Mouse (Mus musculus): ENCODE results near the gene Lrrc55. TPM values are rescaled to one million over a fixed set of nuclear protein-coding genes. Genes with fewer than 3 reads are reported as not detected.

Lrrc55 gene
- total RNA-seq, 2 experiments from 2014 or later, result not detected

DNA sequence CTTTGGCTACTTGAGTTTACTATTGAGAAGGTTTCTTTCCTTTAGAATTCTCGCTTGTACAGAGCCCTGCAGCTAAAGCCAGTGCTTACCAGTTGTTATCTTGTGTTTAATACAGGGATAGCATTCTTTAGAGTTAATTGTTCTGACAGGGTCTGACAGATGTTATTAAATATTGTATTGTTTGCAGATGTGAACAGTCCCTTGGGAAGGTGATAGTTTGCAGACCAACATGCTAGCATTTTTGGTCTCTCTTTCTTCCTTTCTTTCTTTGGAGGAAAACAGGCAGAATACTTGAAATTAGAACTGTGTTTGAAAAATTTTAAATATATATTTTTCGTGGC, 24.3 kb downstream of the Lrrc55 start:
- ATAC-seq (replicated peaks; ENCODE audit: low FRiP score, low TSS enrichment, poor library complexity, severe bottlenecking), result no peak

DNA sequence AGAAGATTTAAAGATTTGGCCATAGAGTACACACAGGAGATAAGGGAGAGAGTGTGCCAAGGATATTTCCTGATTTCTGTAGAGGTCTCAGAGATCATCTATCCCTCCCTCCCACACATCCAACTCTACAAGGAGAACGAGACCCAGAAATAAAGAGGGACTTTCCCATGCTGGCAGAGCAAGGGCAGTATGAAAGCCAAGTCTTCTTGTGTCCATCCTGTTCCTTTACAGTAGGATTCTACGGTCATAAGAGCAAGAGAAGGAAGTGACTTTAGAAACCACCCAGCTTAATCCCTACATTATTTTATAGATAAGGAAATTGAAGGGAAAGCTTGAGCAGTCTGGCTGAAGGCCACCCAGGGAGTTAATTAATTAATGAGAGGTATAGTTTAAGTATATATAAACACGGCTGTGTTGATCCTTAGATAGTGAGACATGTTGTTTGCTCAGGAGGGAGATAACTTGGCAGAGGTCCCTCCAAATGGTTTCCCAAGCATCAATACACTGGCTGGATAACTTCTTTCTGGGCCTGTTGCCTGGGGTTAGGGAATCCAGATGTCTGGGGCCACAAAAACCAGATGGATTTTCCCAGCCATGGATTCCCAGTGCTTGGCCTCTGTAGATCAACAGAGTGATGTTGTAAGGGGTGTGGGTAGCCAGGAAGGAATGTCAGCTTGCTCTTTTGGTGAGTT, 24.8 kb downstream of the Lrrc55 start:
- ATAC-seq (replicated peaks; ENCODE audit: low FRiP score, low TSS enrichment, poor library complexity, severe bottlenecking), result no peak

DNA sequence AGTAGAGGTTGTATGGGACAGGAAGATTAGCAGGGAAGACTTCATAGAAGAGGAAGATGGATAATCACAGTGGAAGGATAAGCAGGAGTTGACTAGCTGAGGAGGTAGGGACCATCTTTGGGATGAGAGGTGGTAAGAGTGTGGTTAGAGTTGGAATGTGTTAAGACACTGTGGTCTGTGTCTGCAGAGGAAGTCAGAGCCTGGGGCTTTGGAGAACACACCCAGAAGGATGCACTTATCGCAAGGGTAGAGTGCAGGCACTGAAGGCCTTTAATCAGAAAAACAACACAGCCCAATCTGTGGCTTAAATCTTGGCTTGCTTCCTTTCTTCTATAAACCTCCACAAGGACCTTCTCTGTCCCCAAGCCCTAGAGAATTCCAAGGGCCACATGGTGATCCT, 28.7 kb downstream of the Lrrc55 start:
- no peak for ATAC-seq (replicated peaks; ENCODE audit: low FRiP score, low TSS enrichment, poor library complexity, severe bottlenecking)

DNA sequence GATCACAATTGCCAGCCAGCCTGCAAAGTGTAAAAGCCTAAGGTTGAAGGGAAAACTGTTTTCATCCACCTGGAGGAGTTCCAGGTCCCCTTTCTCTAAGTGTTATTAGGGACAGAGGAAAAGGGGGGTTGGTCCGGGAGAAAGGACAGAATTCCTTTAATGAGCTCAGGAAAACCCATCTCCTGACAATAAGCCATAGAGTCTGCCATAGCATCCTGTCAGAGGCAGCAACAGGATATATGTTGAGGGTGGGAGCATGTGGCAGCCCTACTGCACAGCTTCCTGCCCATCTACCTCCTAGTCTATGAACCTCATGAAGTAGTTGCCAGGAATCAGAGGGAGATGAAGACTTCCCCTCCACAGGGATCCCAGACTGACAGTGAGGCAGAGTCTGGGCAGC, 29.4 kb downstream of the Lrrc55 start:
- no peak for ATAC-seq (replicated peaks; ENCODE audit: low FRiP score, low TSS enrichment, poor library complexity, severe bottlenecking)

DNA sequence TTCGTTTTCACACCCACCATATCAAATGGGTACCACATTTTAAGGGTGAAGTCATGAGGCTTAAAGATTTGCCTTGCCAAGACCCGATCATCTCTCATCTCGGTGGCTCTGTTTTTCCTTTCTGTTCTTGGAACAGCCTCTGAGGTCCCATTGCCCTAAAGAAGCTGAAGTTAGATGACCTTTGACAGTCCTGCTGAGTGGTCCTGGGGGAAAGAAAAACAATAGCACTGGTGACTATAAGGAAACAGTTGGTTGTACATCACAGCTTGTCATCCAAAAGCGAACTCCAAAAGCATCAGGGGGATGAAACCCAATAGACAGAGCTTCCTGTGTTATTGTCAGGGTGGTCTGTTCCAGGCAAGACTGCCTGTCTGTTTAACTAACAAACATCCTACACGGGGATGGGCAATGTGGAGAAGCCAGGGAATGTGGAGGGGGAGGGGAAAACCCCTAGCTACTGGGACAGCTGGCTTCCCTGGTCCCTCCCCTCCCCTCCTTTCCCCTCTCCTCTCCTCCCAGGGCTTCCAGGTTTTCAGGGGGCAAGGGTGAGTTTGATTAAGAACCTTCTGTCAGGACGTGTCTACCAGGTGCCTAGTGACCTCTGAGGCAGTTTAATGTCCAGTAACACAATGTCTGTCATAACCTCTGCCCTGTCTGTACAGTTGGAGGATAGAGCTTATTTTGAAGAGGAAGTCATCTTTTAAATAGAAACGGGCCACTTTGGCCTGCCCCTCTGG, 33.5 kb downstream of the Lrrc55 start:
- ATAC-seq (replicated peaks; ENCODE audit: low FRiP score, low TSS enrichment, poor library complexity, severe bottlenecking), result no peak

DNA sequence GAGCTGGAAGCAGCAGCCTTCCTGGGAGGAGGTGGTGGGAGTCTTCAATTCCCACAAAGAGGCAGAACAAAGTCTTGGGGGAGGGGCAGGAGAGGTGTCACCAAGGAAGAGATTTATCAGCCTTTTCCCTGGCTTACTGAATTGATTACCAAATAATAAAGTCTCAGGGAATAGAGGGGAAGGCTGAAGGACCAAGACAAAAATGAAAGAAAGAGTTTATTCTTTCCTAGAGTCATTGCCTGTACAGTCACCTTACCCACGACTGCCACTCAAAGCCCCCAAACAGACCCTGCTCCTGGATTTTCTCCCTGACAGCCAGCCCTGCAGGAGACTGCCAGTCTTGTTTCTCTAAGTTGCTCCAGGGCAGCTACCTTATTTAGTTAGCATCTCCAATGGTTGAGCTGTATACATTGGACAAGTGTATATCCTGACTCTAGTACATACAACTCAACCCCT, 35.3 kb downstream of the Lrrc55 start:
- no peak for ATAC-seq (replicated peaks; ENCODE audit: low FRiP score, low TSS enrichment, poor library complexity, severe bottlenecking)

DNA sequence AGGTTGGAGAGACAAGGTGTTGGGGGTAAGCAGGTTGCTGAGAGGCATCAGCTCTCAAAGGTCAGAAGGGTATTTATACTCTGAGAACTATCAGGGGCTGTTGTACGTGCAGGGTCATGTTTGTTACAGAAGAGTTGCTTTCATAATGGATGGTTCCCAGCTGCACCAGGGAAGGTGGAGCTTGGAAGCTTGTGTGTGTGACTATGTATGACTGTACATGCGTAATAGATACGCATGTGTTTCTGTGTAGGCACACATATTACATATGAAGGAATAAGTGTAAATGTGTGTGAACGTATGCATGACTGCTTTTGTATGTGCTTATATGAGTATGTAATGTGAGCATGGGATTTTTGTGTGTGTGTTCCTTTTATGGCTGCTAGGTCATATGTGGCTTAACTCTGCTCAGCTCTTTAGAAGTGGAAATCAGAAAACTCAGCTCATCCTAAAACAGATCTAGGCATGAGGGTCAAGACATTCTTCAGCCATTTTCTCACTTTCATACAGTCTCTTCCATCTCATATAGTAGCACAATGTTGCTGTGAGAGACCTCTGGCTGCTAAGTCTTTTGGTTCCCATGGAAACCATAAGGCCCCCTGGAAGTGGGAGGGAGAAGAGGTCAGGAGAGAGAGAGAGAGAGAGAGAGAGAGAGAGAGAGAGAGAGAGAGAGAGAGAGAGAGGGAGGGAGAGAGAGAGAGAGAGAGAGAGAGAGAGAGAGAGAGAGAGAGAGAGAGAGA, 35.9 kb downstream of the Lrrc55 start:
- ATAC-seq (replicated peaks; ENCODE audit: low FRiP score, low TSS enrichment, poor library complexity, severe bottlenecking), result no peak

DNA sequence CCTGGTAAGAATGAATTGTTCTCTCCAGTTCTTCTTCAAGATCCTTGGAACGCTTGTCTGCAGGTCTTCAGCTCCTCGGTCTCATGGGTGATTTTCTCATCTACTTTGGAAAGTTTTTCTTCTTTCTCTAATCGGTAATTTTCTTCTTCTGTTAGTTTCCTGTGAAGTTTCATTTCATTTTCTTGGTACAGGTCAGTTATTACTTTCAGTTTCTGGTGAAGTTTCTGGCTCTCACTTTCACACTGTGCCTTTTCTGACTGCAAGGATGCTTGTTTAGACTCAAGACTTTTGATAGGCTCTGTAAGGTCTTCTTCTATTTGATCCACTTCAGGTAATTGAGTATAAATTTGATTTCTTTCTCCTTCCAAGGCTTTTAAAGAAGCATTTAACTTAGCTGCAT, 39.6 kb downstream of the Lrrc55 start:
- no peak for ATAC-seq (replicated peaks; ENCODE audit: low FRiP score, low TSS enrichment, poor library complexity, severe bottlenecking)

DNA sequence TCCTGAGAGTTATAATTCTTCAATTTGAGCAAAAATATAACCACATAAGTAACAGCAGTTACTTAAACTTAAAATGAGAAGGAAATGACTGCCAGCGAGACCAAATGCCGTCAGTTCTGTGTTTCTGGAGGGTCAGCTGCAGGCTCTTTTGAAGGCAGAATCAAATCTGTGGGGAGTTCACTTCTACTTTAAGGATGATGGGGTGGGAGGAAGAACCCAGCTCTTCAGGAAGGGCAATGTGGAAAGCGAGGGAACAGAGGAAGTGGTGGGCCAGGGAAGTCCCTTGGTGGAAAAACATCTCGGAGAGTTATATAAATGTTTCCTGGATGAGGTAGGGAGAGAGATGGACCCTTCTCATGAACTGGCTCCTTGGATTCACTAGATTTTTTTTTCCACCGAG, 40.9 kb downstream of the Lrrc55 start:
- no peak for ATAC-seq (replicated peaks; ENCODE audit: low FRiP score, low TSS enrichment, poor library complexity, severe bottlenecking)

DNA sequence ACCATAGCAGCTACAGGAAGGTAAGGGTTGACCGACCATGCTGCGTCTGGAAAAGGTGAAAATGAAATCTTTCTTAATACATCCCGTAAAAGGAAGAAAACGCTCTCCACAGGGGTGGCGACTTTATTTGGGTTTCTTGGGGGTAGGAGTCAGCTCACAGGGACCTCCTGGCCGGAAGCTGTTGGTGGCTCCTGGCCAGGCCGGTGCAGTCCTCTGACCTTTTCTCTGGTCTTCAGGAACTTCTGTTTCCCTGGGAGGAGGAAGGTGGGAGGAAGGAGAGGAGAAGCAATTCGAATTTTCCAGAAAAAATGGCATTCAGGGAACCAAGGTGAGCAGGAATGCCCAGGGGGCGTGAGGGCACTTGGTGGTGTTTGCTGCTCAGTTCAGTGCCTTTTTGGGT, 41.7 kb downstream of the Lrrc55 start:
- ATAC-seq (replicated peaks; ENCODE audit: low FRiP score, low TSS enrichment, poor library complexity, severe bottlenecking), result no peak

DNA sequence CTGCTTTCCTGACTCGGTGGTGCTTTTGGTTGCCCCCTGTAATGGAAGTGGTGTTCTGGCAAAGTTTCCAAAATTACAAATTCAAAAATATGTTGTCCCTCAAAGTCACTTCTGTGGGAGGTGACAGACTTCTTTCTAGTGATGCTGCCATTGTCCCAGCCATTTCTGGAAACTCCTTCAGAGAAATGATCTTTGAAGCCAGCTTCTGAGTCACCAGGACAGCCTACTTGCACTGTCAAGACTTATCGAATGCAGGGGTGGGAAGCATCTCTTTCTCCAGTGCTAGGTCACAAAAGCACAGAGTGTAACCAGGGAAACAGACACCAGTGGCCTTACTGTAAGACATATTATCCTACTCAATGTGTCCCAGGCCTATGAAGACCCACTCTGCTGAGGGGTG, 45.8 kb downstream of the Lrrc55 start:
- ATAC-seq (replicated peaks; ENCODE audit: low FRiP score, low TSS enrichment, poor library complexity, severe bottlenecking), result no peak

DNA sequence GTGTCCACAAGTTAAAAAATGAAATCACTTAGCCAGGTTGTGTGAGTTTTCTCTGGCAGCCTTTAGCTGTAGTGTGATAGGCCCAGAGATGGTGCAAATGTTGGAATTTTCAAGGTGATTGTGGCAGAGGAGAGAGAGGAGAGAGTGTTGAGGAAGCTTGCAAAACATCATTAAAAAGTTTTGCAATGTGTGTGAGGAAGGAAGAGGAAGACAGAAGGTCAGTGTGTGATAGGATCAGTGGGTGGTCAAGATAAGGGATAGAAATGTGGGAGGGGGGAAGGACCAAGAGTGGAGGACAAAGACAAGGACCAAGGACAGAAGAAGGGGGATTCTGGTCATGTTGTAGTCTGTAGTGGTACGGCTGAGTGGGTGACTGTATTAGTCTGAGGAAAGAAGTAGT, 46.6 kb downstream of the Lrrc55 start:
- no peak for ATAC-seq (replicated peaks; ENCODE audit: low FRiP score, low TSS enrichment, poor library complexity, severe bottlenecking)

DNA sequence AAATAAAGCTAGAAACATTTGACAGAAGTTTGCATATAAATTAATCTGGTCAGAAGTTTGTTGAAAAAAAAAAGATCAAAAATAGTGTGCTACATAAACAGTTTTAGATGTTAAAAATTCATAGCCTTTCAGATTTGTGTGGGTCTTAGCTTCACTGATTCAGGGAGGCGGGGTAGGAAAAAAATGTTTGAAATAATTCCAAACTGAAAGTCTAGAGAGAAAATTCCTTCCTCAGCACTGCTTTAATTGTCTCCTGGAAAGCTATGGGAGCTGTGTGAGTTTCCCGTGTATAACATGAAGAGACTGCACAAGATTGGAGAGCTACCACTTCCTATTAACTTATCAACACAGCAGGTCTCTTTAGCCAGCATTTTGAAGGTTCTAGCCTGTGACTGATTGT, 49.5 kb downstream of the Lrrc55 start:
- no peak for ATAC-seq (replicated peaks; ENCODE audit: low FRiP score, low TSS enrichment, poor library complexity, severe bottlenecking)

DNA sequence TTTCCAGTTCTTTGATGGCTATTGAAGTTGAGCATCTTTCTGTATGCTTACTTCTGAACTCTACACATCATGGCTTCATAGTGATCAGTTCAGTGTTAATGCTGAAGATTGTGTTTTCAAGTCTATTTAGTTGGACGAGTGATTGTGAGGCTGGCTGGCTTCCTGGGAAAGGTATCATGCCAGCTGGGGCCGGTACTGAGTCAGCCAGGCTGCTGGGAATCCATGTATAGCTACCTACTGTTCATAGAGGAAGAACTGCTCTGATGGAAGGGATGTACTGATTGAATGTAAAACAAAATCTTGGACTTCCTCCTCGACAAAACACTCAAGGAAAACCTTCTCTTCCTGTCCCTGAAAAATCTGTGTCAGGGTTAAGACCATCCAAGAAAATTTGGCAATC, 51.7 kb downstream of the Lrrc55 start:
- ATAC-seq (replicated peaks; ENCODE audit: low FRiP score, low TSS enrichment, poor library complexity, severe bottlenecking), result no peak

DNA sequence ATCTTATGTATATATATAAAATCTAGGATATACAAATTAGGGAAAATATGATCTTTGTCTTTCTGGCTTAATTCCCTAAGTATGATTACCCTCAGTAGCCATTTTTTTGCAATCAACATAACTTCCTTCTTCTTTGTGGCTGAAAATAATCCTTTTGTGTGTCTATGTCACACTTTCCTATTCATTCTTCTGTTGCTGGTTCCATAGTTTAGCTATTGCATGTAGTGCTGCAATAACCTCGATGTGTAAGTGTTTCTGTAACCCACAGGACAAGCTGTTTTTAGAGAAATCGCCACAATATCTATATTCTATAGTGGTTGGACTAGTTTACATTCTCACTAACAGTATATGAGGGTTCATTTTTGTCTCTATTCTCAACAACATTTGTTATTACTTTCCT, 52.1 kb downstream of the Lrrc55 start:
- ATAC-seq (replicated peaks; ENCODE audit: low FRiP score, low TSS enrichment, poor library complexity, severe bottlenecking), result no peak

DNA sequence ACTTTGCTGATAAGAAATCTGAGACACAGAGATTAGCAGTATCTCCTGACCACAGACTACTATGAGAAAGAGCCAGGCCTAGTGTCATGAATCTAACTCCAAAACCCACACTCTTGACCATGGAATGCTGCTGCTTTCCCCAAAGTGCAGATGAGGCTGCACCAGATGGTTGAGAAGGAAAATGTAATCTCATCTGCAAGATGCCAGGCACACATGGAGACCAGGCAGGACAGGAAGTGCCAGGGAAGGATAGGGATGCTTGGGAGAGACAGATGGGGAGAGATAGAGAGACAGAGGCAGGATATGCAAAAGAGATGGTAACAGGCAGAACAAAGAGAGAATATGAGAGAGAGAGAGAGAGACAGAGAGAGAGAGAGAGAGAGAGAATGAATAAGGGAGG, 56.2 kb downstream of the Lrrc55 start:
- no peak; the same call in 1 of the 2 replicates for ATAC-seq (replicated peaks; ENCODE audit: low FRiP score, low TSS enrichment, poor library complexity, severe bottlenecking)

DNA sequence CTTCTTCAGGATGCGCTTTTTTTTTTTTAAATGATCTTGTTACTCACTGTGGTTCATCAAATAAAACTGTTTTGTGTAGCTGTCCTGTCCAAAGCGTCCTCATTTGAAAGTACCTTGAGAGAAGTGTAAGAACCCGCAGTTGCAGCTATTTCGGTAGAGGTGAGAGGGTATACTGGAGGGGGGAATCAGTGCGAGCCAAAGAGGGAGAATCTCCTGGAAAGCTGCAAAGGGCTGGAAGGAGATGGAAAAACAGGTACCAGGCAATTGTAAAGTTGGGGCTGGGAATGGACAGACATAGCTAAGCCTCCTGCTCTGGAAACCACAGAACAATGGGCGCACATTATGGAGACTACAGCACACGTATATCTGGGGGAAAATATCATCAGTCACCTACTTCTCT, 57.2 kb downstream of the Lrrc55 start:
- ATAC-seq (replicated peaks; ENCODE audit: low FRiP score, low TSS enrichment, poor library complexity, severe bottlenecking), result no peak

DNA sequence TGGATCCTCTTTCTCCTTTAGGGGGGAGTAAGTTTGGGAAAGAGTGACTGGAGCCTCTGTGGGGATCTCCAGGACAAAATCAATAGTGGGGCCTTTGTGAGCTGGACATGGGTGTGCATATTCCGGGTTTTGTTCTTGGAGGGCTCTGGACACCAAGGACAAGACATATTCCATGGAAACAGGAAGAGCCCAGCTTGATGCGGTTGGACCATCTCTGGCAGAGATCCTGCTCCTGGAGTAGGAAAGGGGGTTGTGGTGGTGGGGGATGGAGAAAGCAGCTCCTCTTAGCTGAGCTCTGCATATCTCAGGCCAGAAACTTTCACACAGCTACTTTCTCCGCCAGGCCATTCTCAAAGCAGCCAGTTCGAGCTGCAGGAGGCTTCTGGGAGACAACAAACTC, 57.6 kb downstream of the Lrrc55 start:
- no peak for ATAC-seq (replicated peaks; ENCODE audit: low FRiP score, low TSS enrichment, poor library complexity, severe bottlenecking)

DNA sequence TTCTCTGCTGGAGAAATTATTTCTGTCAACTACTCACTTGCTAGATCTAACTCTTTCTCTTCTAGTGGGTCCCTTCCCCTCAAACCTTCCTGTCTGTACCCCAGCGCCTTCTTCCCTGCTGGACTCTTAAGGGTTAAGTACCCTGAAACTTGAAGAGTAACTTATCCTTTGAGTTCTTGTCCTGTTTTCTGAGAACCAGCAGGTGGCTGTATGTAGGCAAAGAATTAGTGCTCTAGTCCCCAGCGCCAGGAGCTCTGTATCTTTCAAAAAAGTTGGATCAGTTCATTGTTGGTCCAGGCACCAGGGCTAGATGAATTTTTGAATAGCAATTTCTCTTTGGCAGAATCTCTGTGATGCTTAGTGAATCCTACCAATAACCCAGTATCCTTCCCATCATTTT, 58.9 kb downstream of the Lrrc55 start:
- ATAC-seq (replicated peaks; ENCODE audit: low FRiP score, low TSS enrichment, poor library complexity, severe bottlenecking), result no peak

DNA sequence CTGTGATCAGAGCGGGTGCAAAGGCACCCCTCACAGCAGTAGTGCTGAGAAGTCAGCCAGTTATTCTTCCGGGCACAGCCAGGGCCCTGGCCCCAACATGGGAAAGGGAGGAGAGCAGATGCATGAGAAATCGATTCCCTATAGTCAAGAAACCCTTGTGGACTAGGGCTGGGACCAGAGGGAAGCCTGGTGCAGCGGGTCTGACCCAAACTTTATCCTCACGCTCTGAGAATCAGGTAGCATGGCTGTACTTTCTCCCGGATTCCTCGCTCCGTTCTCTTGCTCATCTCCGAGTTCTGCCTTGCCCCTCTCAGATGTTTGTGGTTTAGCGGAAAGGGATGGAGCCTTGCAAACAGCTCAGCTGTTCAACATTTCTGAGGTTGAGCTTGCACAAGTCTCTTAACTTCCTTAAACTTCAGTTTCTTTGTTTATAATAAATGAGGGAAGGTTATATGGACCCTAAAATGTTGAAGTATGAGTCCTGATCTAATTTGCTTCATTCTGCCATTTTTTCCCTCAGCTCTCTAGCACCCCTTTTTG, 59.3 kb downstream of the Lrrc55 start:
- ATAC-seq (replicated peaks; ENCODE audit: low FRiP score, low TSS enrichment, poor library complexity, severe bottlenecking), result no peak

Measured in megakaryocyte-erythroid progenitor cell, adult 5-6 weeks (primary cell).